Comparison of ENCODE assay signal across 8 mouse cellular contexts in the genomic region with DNA sequence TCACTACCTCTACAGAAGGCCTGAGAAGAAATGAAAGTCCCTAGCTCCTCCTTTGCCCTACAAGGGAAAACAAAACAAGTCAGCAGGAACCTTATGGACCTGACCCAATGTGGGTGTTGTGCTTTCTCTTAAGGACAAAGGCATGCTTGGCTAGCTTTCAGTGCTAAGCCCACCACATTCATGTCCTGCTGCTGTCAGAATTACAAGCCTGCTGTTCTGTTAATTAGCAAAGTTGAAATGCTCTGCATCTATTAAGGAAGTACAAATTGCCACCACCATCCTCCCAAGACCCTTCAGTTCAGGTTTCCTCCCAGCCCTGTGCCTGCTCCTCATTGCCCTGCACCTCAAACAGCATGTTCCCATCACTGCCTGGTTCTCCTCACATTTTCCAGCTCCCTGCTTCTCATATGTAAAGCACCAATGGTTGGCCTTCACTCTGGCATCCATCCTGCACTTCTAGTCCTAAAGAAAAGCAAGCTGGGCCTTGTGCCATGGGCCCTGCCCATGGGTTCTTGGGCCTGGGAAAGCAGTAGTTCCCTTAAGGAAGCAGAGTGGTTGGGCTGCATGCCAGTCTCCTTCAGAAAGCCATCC.
A peak's percentile ranks its signal among the peaks of the same experiment; 100 is the strongest.
DNase-seq lines count a peak whose midpoint lies in the region; ATAC-seq lines count a peak whose summit lies in the region.
"Had no signal": no experiment of that assay in that cellular context is flagged by ENCODE, and none has a peak within 500 bp of the region (broad histone marks: within the 10 kb centered on the region; RNA-seq: fewer than 3 reads in every experiment).

No protein-coding gene starts in this region.

- intact Hi-C loops in left cerebral cortex, postnatal 10 days (cut with DNase I) = no loop called here
- intact Hi-C loops in left cerebral cortex, postnatal 36 days (cut with DNase I) = no loop called here
- intact Hi-C loops in left cerebral cortex, postnatal 25 days (cut with DNase I) = no loop called here

- peak; percentile 86 for ATAC-seq in forebrain, embryonic 16.5 days

- H3K4me2 ChIP-seq in forebrain, embryonic 16.5 days (ENCODE audit: low read length) = no peak overlapping the region

- peak; percentile 68 to 71 for DNase-seq in left cerebral cortex, postnatal 10 days (ENCODE audit: extremely low spot score in 1 of 2, low spot score in 2 of 2)
- no peak for DNase-seq in left cerebral cortex, postnatal 36 days (ENCODE audit: low spot score in 2 of 2)
- DNase-seq in left cerebral cortex, postnatal 25 days (ENCODE audit: low spot score in 2 of 2) = peak; percentile 45 to 64
- peak; percentile 47 for DNase-seq in right cerebral cortex, postnatal 25 days
- no peak for DNase-seq in limb, embryonic 10.5 days (ENCODE audit: low spot score)
- no peak for DNase-seq in urinary bladder, postnatal 10 days (ENCODE audit: low spot score)

- H3K9me3 ChIP-seq in forebrain, embryonic 16.5 days (ENCODE audit: control insufficient read depth, low read length) = no peaks in the 10 kb centered on the region
- no peaks in the 10 kb centered on the region for H3K9me3 ChIP-seq in limb, embryonic 10.5 days (replicated peaks)

- H3K27ac ChIP-seq in forebrain, embryonic 16.5 days (ENCODE audit: low read length) = peak overlapping the region; percentile 60
- no peak overlapping the region for H3K27ac ChIP-seq in limb, embryonic 10.5 days

- no peaks in the 10 kb centered on the region for H3K27me3 ChIP-seq in forebrain, embryonic 16.5 days (replicated peaks; ENCODE audit: control insufficient read depth, insufficient read depth, low read length)
- H3K27me3 ChIP-seq in limb, embryonic 10.5 days (ENCODE audit: low read depth, poor library complexity, severe bottlenecking) = no peaks in the 10 kb centered on the region

- no peak overlapping the region for H3K4me3 ChIP-seq in forebrain, embryonic 16.5 days (replicated peaks; ENCODE audit: low read length)
- H3K4me3 ChIP-seq in limb, embryonic 10.5 days = no peak overlapping the region
- H3K4me3 ChIP-seq: myocyte had no signal

- H3K36me3 ChIP-seq in forebrain, embryonic 16.5 days (ENCODE audit: control insufficient read depth, insufficient read depth) = no peaks in the 10 kb centered on the region
- H3K36me3 ChIP-seq in limb, embryonic 10.5 days = peaks cover 2% of the 10 kb centered on the region; the same call in 1 of the 2 replicates

- H3K9ac ChIP-seq in forebrain, embryonic 16.5 days (replicated peaks; ENCODE audit: low read depth, low read length) = no peak overlapping the region

- peaks cover 24% of the 10 kb centered on the region for H3K4me1 ChIP-seq in forebrain, embryonic 16.5 days (replicated peaks; ENCODE audit: control insufficient read depth, insufficient read depth, low read length)
- H3K4me1 ChIP-seq in limb, embryonic 10.5 days = peaks cover 6% of the 10 kb centered on the region; the same call in 1 of the 2 replicates

Comparison
In these comparisons a context has a peak if more than half of its experiments do, and no peak if none do; other contexts are left out.
1. DNase-seq: peak in left cerebral cortex, postnatal 10 days (2 of 2), left cerebral cortex, postnatal 25 days (2 of 2) and right cerebral cortex, postnatal 25 days (single experiment); none in left cerebral cortex, postnatal 36 days (0 of 2), limb, embryonic 10.5 days (single experiment) and urinary bladder, postnatal 10 days (single experiment).